Mouse (Mus musculus) lung, postnatal 0 days (tissue): ENCODE measurements around the gene Ttll5. TPM values are rescaled to one million over a fixed set of nuclear protein-coding genes. Genes with fewer than 3 reads are reported as not detected.

Experiments
- ATAC-seq: fragments of 200-750 bp; cut with Nextera tagmentation; 2 replicates; pipeline ENCODE4 v1.8.0; 2017; ENCODE audit warnings: moderate library complexity
- DNase-seq: peaks from one replicate; pipeline ENCODE4 v3.0.0-alpha.2; 2016; ENCODE audit warnings: low spot score
- H3K27ac ChIP-seq: fragments of 300-500 bp; sonication (generic); 2 replicates; pipeline ENCODE4 v1.5.1; 2014; ENCODE audit warnings: antibody characterized with exemption, mild to moderate bottlenecking, low read length, mixed read lengths
- H3K27me3 ChIP-seq: fragments of 300-500 bp; sonication (generic); replicated peaks from 2 replicates; pipeline ENCODE4 v1.6.1; 2014; ENCODE audit warnings: low read length, mixed read lengths; ENCODE audit not compliant: insufficient read depth
- H3K36me3 ChIP-seq: fragments of 300-500 bp; sonication (generic); 2 replicates; pipeline ENCODE4 v1.6.1; 2014; ENCODE audit warnings: low read length, mixed read lengths; ENCODE audit not compliant: insufficient read depth
- H3K4me1 ChIP-seq: fragments of 300-500 bp; sonication (generic); 2 replicates; pipeline ENCODE4 v1.6.1; 2014; ENCODE audit warnings: antibody characterized with exemption, low read depth, low read length, mixed read lengths; ENCODE audit not compliant: insufficient read depth
- H3K4me2 ChIP-seq: fragments of 300-500 bp; sonication (generic); replicated peaks from 2 replicates; pipeline ENCODE4 v1.6.1; 2014; ENCODE audit warnings: low read depth, mild to moderate bottlenecking, low read length, moderate library complexity, mixed read lengths
- H3K4me3 ChIP-seq: fragments of 300-500 bp; sonication (generic); 2 replicates; pipeline ENCODE4 v1.5.1; 2014; ENCODE audit warnings: low read depth, low read length
- H3K9ac ChIP-seq: fragments of 300-500 bp; sonication (generic); replicated peaks from 2 replicates; pipeline ENCODE4 v1.6.1; 2014; ENCODE audit warnings: low read depth, mild to moderate bottlenecking
- H3K9me3 ChIP-seq: fragments of 300-500 bp; sonication (generic); 2 replicates; pipeline ENCODE4 v1.6.1; 2016; ENCODE audit warnings: low read length, mixed read lengths
- CTCF ChIP-seq: IDR thresholded peaks from 2 replicates; pipeline ENCODE4 v1.5.1; 2016; ENCODE audit warnings: antibody characterized with exemption, mild to moderate bottlenecking
- EP300 ChIP-seq: IDR thresholded peaks from 2 replicates; pipeline ENCODE4 v1.6.1; 2016; ENCODE audit warnings: antibody characterized with exemption, mild to moderate bottlenecking, control low read depth
- WGBS: fragments of 180-500 bp; shearing (Covaris S2); extraction: QIAGEN DNeasy Blood & Tissue Kit; methylation state at CpG from one replicate; pipeline ENCODE4 v1.1.7; 2014; 5-methylcytosine and 5-hydroxymethylcytosine counted together
- polyA plus RNA-seq: library from polyadenylated mRNA; unstranded; fragments of >200 nt; fragmentation: Nextera tagmentation; extraction: Ambion mirVana; gene quantifications from 2 replicates; pipeline ENCODE4 v1.2.1, GENCODE M21; 2015

Gene Ttll5
- polyA plus RNA-seq, 1 experiment from 2014 or later: 4.9 TPM

DNA sequence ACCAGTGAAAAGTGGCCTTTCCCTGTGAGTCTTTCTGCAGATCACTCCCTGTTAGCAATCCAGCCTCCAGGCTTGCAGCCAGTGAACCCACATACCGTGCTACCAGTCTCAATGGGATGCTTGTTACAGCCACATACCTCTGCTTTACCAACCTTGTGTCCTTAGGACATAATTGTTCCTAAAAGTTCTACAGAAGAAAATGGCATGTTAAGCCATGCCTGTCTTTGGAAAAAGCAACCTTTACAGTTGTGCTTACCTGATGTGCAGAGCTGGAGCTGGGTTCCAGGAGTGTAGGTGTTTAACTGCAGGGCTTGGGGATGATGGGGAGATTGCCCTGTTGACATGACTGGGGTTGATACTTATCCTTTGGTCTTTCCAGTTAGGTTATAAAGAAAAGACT is 203.3 kb downstream of the Ttll5 start:
- no peak overlapping the region for H3K4me2 ChIP-seq
- no peak for ATAC-seq
- H3K27me3 ChIP-seq: no peaks in the 10 kb centered on the region
- no peak overlapping the region for H3K9ac ChIP-seq
- 78% methylated on average over 1 of the region's 1 CpGs for WGBS
- no peaks in the 10 kb centered on the region for H3K9me3 ChIP-seq
- no peaks in the 10 kb centered on the region for H3K36me3 ChIP-seq
- no peak overlapping the region for H3K4me3 ChIP-seq
- no peak overlapping the region for H3K27ac ChIP-seq
- DNase-seq: no peak
- no peak for TF ChIP-seq EP300
- no peak for TF ChIP-seq CTCF
- H3K4me1 ChIP-seq: 0 out of 2 replicates have a peak, but pooled peaks cover 3% of the 10 kb centered on the region

DNA sequence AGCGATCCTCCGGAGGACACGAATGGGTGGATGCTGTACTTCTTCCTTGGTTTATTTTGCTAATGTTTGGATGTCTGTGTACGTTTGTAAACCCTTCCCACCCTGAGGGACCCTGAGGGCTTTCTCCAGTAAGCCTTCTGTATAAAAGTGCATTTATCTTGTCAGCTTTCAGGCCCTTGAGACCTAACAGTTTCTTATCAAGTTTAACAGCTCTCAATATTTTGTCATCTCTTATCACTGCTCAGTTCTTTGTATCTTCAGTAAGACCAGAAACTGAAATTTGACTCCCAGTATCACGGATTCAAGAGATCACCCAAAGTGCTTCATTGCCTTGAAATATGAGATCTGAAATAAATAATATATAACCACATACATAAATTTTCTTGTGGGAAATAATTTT is 206.5 kb downstream of the Ttll5 start:
- TF ChIP-seq CTCF: no peak
- no peak for TF ChIP-seq EP300
- Histone ChIP-seq H3K4me1 (no peaks in the 10 kb centered on the region), H3K9me3 (no peaks in the 10 kb centered on the region), H3K36me3 (no peaks in the 10 kb centered on the region), H3K4me2 (no peak overlapping the region), H3K9ac (no peak overlapping the region), H3K27ac (no peak overlapping the region), H3K4me3 (no peak overlapping the region), H3K27me3 (no peaks in the 10 kb centered on the region)
- WGBS: 55% methylated on average over 5 of the region's 5 CpGs
- DNase-seq: no peak
- ATAC-seq: no peak

DNA sequence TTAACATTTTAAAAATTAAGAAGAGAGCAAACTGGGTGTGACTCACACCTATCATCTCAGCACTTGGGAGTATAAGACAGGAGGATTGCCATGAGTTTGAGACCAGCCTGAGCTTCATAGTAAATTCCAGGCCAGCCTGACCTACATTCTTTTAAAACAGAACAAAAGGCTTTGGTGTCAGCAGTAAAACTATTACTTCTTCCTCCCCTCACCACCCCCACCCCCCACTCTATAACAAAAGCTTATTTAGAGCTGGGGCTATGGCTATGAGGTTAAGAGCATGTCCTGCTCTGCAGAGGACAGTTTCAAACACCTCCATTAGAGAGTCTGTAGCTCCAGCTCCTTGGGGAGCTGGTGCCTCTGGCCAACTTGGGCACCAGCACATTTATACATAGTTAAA is 211.1 kb downstream of the Ttll5 start:
- H3K4me2 ChIP-seq: no peak overlapping the region
- ATAC-seq: no peak
- TF ChIP-seq EP300 (no peak), CTCF (no peak)
- no peak overlapping the region for H3K27ac ChIP-seq
- peaks cover 3% of the 10 kb centered on the region; the same call in 1 of the 2 replicates for H3K4me1 ChIP-seq
- H3K9me3 ChIP-seq: no peaks in the 10 kb centered on the region
- no peak overlapping the region for H3K4me3 ChIP-seq
- no peaks in the 10 kb centered on the region for H3K36me3 ChIP-seq
- no peak overlapping the region for H3K9ac ChIP-seq
- no peak for DNase-seq
- H3K27me3 ChIP-seq: no peaks in the 10 kb centered on the region

DNA sequence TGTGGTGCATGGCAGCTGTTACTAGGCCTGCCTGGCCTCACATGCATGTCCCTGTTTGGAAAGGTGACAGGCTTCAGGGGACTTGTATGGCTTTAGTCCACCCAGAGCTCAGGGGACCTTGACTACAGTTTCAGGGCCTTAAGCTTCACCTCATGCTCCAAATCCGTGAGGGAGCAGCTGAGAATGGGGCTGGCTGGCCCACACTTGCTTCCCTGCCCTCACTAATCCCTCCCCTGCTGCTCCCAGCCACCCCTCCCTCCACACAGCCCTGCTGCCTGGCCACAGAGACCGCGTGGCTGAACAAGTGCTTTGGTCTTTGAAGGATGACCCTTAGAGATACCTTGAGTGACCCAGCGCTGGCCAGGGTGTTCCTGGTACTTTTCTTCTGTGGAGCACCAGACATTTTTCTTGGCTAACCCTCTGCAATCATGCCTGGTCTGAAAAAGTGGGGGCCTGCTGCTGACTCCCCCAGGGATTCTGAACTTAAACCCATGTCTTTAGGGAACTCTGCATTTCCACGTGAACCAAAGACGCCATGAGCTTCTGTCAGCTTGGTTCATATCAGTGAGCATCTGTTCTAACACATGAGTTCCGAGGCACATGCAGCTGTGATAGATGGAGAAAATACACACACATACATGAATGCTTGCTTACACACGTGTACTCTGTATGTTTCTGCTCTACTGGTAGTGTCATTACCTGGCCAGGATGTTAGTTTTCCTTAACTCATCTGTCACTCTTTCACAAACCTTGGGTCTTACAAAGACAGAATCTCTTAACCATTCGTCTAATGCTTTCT is 212.1 kb downstream of the Ttll5 start:
- 46% methylated on average over 9 of the region's 9 CpGs for WGBS

GRCm38 (mm10) chr12:86037235-86037921 is 212.9 kb downstream of the Ttll5 start:
- WGBS: 27% methylated on average over 12 of the region's 12 CpGs
- ATAC-seq: peak; percentile 73
- TF ChIP-seq CTCF: no peak
- no peak for TF ChIP-seq EP300
- no peaks in the 10 kb centered on the region for H3K27me3 ChIP-seq
- no peaks in the 10 kb centered on the region for H3K9me3 ChIP-seq
- peaks cover 3% of the 10 kb centered on the region; the same call in 1 of the 2 replicates for H3K4me1 ChIP-seq
- H3K27ac ChIP-seq: peak overlapping the region; percentile 39
- peak overlapping the region; percentile 14; the same call in 1 of the 2 replicates for H3K4me2 ChIP-seq
- DNase-seq: peak; percentile 61
- no peak overlapping the region for H3K4me3 ChIP-seq
- no peaks in the 10 kb centered on the region for H3K36me3 ChIP-seq
- no peak overlapping the region for H3K9ac ChIP-seq

More for the DNA sequence above, 212.1 kb downstream of the Ttll5 start:
- DNase-seq (no peak), ATAC-seq (no peak)
- Histone ChIP-seq H3K4me2 (no peak overlapping the region), H3K27me3 (no peaks in the 10 kb centered on the region), H3K9me3 (no peaks in the 10 kb centered on the region), H3K36me3 (no peaks in the 10 kb centered on the region), H3K4me3 (no peak overlapping the region), H3K9ac (no peak overlapping the region), H3K27ac (peak overlapping the region; percentile 39), H3K4me1 (peaks cover 3% of the 10 kb centered on the region; the same call in 1 of the 2 replicates)
- no peak for TF ChIP-seq EP300
- TF ChIP-seq CTCF: no peak

GRCm38 (mm10) chr12:86039078-86039477 is 214.6 kb downstream of the Ttll5 start:
- Histone ChIP-seq H3K27me3 (no peaks in the 10 kb centered on the region), H3K9ac (no peak overlapping the region), H3K9me3 (no peaks in the 10 kb centered on the region), H3K4me1 (peaks cover 3% of the 10 kb centered on the region; the same call in 1 of the 2 replicates), H3K4me2 (no peak overlapping the region), H3K4me3 (no peak overlapping the region), H3K27ac (no peak overlapping the region), H3K36me3 (no peaks in the 10 kb centered on the region)
- ATAC-seq (no peak), DNase-seq (no peak)
- no peak for TF ChIP-seq EP300
- TF ChIP-seq CTCF: no peak
- 83% methylated on average over 5 of the region's 5 CpGs for WGBS
